Comparison of ENCODE assay signal across 8 mouse cellular contexts in genomic region chr10:24711480-24712366, GRCm38 (mm10). TPM values are rescaled to one million over a fixed set of nuclear protein-coding genes. Genes with fewer than 3 reads are reported as not detected.
DNase-seq lines count a peak whose midpoint lies in the region; ATAC-seq and TF ChIP-seq lines count a peak whose summit lies in the region.

Enpp1 (minus strand) TSS chr10:24712159.

- H3K4me3 ChIP-seq in ES-E14 (ENCODE audit: insufficient read depth in 1 of 2, low read depth in 1 of 2, low read length in 2 of 2, poor library complexity in 1 of 2, severe bottlenecking in 1 of 2), result peak within 1 kb of the TSS; percentile 65 to 75
- H3K4me3 ChIP-seq in brown adipose tissue, adult 24 weeks (ENCODE audit: insufficient read depth, low read depth, low read length), result peak within 1 kb of the TSS; percentile 70
- H3K4me3 ChIP-seq in forebrain, embryonic 14.5 days (ENCODE audit: low read depth, low read length), result peak within 1 kb of the TSS; percentile 64

- H3K4me2 ChIP-seq in forebrain, embryonic 14.5 days (ENCODE audit: low read length), result peak within 1 kb of the TSS; percentile 100

- no peak for DNase-seq in ES-E14 (ENCODE audit: low read depth, low spot score)
- peak; percentile 32 for DNase-seq in forebrain, embryonic 14.5 days (ENCODE audit: low spot score)
- peak; percentile 80 for DNase-seq in heart, postnatal 4 days
- peak; percentile 40 for DNase-seq in layer of hippocampus, adult 9-11 months
- DNase-seq in lung, postnatal 4 days, result peak; percentile 68 to 71
- peak; percentile 56 for DNase-seq in retina, embryonic 14.5 days (ENCODE audit: low spot score)
- DNase-seq in thymus, postnatal 25 days, result peak; percentile 59

- under 1% methylated on average over 74 of the region's 79 CpGs for WGBS in forebrain, embryonic 14.5 days

- no peak within 1 kb of the TSS for H3K27ac ChIP-seq in ES-E14 (ENCODE audit: insufficient read depth, low read depth, low read length, poor library complexity, severe bottlenecking)
- 0 out of 2 replicates have a peak within 1 kb of the TSS, but pooled peaks have one; percentile 22 for H3K27ac ChIP-seq in brown adipose tissue, adult 24 weeks (replicated peaks; ENCODE audit: low read depth, low read length)
- H3K27ac ChIP-seq in forebrain, embryonic 14.5 days (ENCODE audit: low read depth, low read length), result no peak within 1 kb of the TSS

- H3K36me3 ChIP-seq in ES-E14 (ENCODE audit: control insufficient read depth, insufficient read depth, low read length, poor library complexity, severe bottlenecking), result no peaks in the 10 kb centered on the region
- no peaks in the 10 kb centered on the region for H3K36me3 ChIP-seq in forebrain, embryonic 14.5 days (ENCODE audit: control insufficient read depth, insufficient read depth, low read length)

- no peaks in the 10 kb centered on the region for H3K9me3 ChIP-seq in ES-E14 (ENCODE audit: control insufficient read depth, insufficient read depth, low read depth, low read length)
- H3K9me3 ChIP-seq in forebrain, embryonic 14.5 days (replicated peaks; ENCODE audit: control insufficient read depth, low read length), result no peaks in the 10 kb centered on the region

- 0 out of 2 replicates have a peak, but pooled peaks cover 2% of the 10 kb centered on the region for H3K27me3 ChIP-seq in forebrain, embryonic 14.5 days (replicated peaks; ENCODE audit: control insufficient read depth, insufficient read depth, low read length)

- H3K4me1 ChIP-seq in ES-E14 (ENCODE audit: control insufficient read depth in 2 of 2, insufficient read depth in 2 of 2, low read length in 2 of 2, poor library complexity in 1 of 2), result no peaks in the 10 kb centered on the region
- H3K4me1 ChIP-seq in brown adipose tissue, adult 24 weeks (ENCODE audit: control insufficient read depth, insufficient read depth, insufficient read length, low read length), result no peaks in the 10 kb centered on the region
- H3K4me1 ChIP-seq in forebrain, embryonic 14.5 days (ENCODE audit: control insufficient read depth, insufficient read depth, low read length), result peaks cover 6% of the 10 kb centered on the region; the same call in 1 of the 2 replicates

- in situ Hi-C loops in ES-E14 (cut with MboI; ENCODE audit: low sequenced_read_pairs in 2 of 2, unreplicated experiment in 2 of 2), result no loop called here

- peak; percentile 80 for ATAC-seq in forebrain, embryonic 14.5 days

- peak within 1 kb of the TSS; percentile 47 for H3K9ac ChIP-seq in ES-E14 (ENCODE audit: insufficient read depth, low read depth, low read length, poor library complexity, severe bottlenecking)
- H3K9ac ChIP-seq in forebrain, embryonic 14.5 days (ENCODE audit: low read length), result peak within 1 kb of the TSS; percentile 67

TF ChIP-seq in ES-E14, 5 proteins besides CTCF, POLR2A, EP300 and RAD21:
- TF ChIP-seq HCFC1 (IDR thresholded peaks at IDR 0.05; ENCODE audit: borderline replicate concordance, insufficient read depth, low read length) (no peak), MAFK (IDR thresholded peaks at IDR 0.05; ENCODE audit: insufficient read depth, low read depth, low read length) (no peak), ZNF384 (IDR thresholded peaks at IDR 0.05; ENCODE audit: low read depth, low read length) (no peak), ZC3H11A (IDR thresholded peaks at IDR 0.05; ENCODE audit: borderline replicate concordance, low read depth, low read length) (no peak), CHD2 (IDR thresholded peaks at IDR 0.05; ENCODE audit: low read depth, low read length) (no peak)
TF ChIP-seq in ES-E14: peak in this region for 0.

RNA-seq across cellular contexts. Expression of gene Enpp1, which starts in this region (rescaled TPM):
- 0.62 and 0.69 TPM in 2 replicates for total RNA-seq in ES-E14 (2012; rRNA removed)
- 0.52 TPM in 1 of 2 replicates, not detected in the other for polyA plus RNA-seq in brown adipose tissue, adult 24 weeks (2012; ENCODE audit: insufficient read depth, insufficient read length, missing spikeins)
- polyA plus RNA-seq in forebrain, embryonic 14.5 days (2014; fragmentation: Nextera tagmentation; extraction: Ambion mirVana), result 1.9 and 2.9 TPM in 2 replicates
- 1 to 10 TPM; 6.9 to 7.2 TPM for total RNA-seq in heart, postnatal 4 days (2021)
